In the genomic region with DNA sequence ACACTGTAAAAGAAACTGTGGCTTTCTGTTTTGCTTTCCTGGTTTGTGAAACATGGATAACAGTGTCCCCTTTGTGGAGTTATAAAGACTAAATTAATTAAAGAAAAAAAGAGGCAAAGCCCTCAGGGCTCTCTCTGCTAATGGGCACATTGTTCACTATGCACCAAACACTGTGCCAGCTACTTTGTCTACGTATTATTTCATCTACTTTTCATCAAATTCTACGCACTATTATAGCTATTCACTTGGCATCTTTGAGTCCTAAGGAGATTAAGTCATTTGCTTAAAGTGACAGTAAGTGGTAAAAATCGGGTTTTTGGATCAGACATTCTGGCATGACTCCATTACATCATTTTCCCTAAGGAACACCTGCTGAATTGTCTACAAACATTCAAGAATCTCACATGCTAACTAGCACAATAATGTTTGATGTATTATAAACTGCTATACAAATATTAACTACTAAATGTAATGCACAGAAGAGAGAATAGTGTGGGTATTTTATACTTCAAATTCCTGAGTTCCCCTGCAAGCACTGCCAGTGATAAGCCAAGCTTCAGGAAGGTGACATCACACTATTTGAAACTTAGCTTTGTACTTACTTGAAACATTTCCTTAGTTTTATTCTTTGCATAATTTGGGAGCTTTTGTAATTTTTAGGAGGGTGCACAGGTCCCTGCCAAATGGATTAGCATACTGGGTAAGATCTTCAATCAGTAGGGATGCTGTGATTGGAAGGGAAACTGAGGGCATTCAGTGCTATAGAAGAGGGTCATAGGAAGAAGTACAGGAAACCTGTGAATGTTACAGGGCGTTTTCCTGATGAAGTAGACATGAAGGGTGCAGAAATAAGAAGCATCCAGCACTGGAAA, we compare ENCODE assay signal across 20 mouse cellular contexts.
"Had no signal": no experiment of that assay in that cellular context is flagged by ENCODE, and none has a peak within 500 bp of the region (broad histone marks: within the 10 kb centered on the region; RNA-seq: fewer than 3 reads in every experiment).

No protein-coding gene starts in this region.

- DNase-seq: kidney, postnatal 25 days; layer of hippocampus, adult 9-11 months; liver; lung, adult 18-20 months; lung, postnatal 10 days; lung, postnatal 36 days; thymus, adult 18-20 months; thymus, postnatal 36 days had no signal

- ATAC-seq: liver, embryonic 12.5 days; midbrain, embryonic 15.5 days had no signal

- H3K27me3 ChIP-seq: limb, embryonic 13.5 days; liver, embryonic 12.5 days; liver, embryonic 15.5 days; lung, embryonic 15.5 days; megakaryocyte, embryonic 14.5 days; midbrain, embryonic 15.5 days; neural tube, embryonic 12.5 days; neural tube, embryonic 15.5 days had no signal

- H3K9me3 ChIP-seq: limb, embryonic 10.5 days; limb, embryonic 13.5 days; liver, embryonic 12.5 days; liver, embryonic 15.5 days; lung, embryonic 15.5 days; megakaryocyte, embryonic 14.5 days; midbrain, embryonic 15.5 days; neural tube, embryonic 12.5 days; neural tube, embryonic 15.5 days had no signal

- H3K36me3 ChIP-seq: limb, embryonic 10.5 days; limb, embryonic 13.5 days; liver, embryonic 12.5 days; liver, embryonic 15.5 days; lung, embryonic 15.5 days; midbrain, embryonic 15.5 days; neural tube, embryonic 12.5 days; neural tube, embryonic 15.5 days had no signal

- H3K4me1 ChIP-seq: limb, embryonic 10.5 days; limb, embryonic 13.5 days; liver, embryonic 12.5 days; liver, embryonic 15.5 days; lung, embryonic 15.5 days; megakaryocyte, embryonic 14.5 days; midbrain, embryonic 15.5 days; neural tube, embryonic 12.5 days; neural tube, embryonic 15.5 days had no signal

- H3K4me3 ChIP-seq: layer of hippocampus, adult 2 months; limb, embryonic 10.5 days; limb, embryonic 13.5 days; liver, embryonic 12.5 days; liver, embryonic 15.5 days; lung, embryonic 15.5 days; megakaryocyte, embryonic 14.5 days; midbrain, embryonic 15.5 days; neural tube, embryonic 12.5 days; neural tube, embryonic 15.5 days had no signal

- H3K27ac ChIP-seq: kidney, postnatal 0 days; layer of hippocampus, adult 2 months; limb, embryonic 10.5 days; limb, embryonic 13.5 days; liver, embryonic 12.5 days; liver, embryonic 15.5 days; lung, embryonic 15.5 days; midbrain, embryonic 15.5 days; neural tube, embryonic 12.5 days; neural tube, embryonic 15.5 days had no signal

- H3K9ac ChIP-seq: limb, embryonic 13.5 days; liver, embryonic 12.5 days; liver, embryonic 15.5 days; lung, embryonic 15.5 days; midbrain, embryonic 15.5 days; neural tube, embryonic 12.5 days; neural tube, embryonic 15.5 days had no signal

- H3K4me2 ChIP-seq: limb, embryonic 13.5 days; liver, embryonic 12.5 days; liver, embryonic 15.5 days; lung, embryonic 15.5 days; midbrain, embryonic 11.5 days; midbrain, embryonic 15.5 days; neural tube, embryonic 12.5 days; neural tube, embryonic 15.5 days had no signal
